23 mouse cellular contexts compared by ENCODE assay signal in genomic region chr13:41701829-41702231, GRCm38 (mm10).
DNase-seq lines count a peak whose midpoint lies in the region; ATAC-seq and TF ChIP-seq lines count a peak whose summit lies in the region.
"Had no signal": no experiment of that assay in that cellular context is flagged by ENCODE, and none has a peak within 500 bp of the region (broad histone marks: within the 10 kb centered on the region; RNA-seq: fewer than 3 reads in every experiment).

No protein-coding gene starts in this region.

- intact Hi-C loops in heart, postnatal 10 days (cut with DNase I) = loop anchor here (5.0 kb wide), 1 partner anchor 40 kb away; no protein-coding TSS in a partner anchor

- 75% methylated on average over 8 of the region's 8 CpGs for WGBS in cerebellum, adult 2 months
- WGBS in heart, embryonic 16.5 days = 82% methylated on average over 8 of the region's 8 CpGs
- WGBS in forebrain, embryonic 16.5 days = 22% methylated on average over 8 of the region's 8 CpGs

- no peaks in the 10 kb centered on the region for H3K9me3 ChIP-seq in heart, embryonic 16.5 days (replicated peaks; ENCODE audit: control insufficient read depth, low read length)
- H3K9me3 ChIP-seq in forebrain, embryonic 16.5 days (ENCODE audit: control insufficient read depth, low read length) = no peaks in the 10 kb centered on the region
- H3K9me3 ChIP-seq: embryonic facial prominence, embryonic 13.5 days; G1E; heart, embryonic 12.5 days; hindbrain, embryonic 12.5 days had no signal

- H3K9ac ChIP-seq in heart, embryonic 16.5 days (ENCODE audit: low read length) = no peak overlapping the region
- no peak overlapping the region for H3K9ac ChIP-seq in forebrain, embryonic 16.5 days (replicated peaks; ENCODE audit: low read depth, low read length)
- H3K9ac ChIP-seq: embryonic facial prominence, embryonic 13.5 days; heart, embryonic 12.5 days; hindbrain, embryonic 12.5 days had no signal

- H3K27me3 ChIP-seq in cerebellum, adult 2 months (ENCODE audit: control insufficient read depth, insufficient read depth, low read length) = no peaks in the 10 kb centered on the region
- H3K27me3 ChIP-seq in heart, embryonic 16.5 days (ENCODE audit: control insufficient read depth, insufficient read depth, low read length) = no peaks in the 10 kb centered on the region
- no peaks in the 10 kb centered on the region for H3K27me3 ChIP-seq in forebrain, embryonic 16.5 days (replicated peaks; ENCODE audit: control insufficient read depth, insufficient read depth, low read length)
- H3K27me3 ChIP-seq: embryonic facial prominence, embryonic 13.5 days; heart, embryonic 12.5 days; hindbrain, embryonic 12.5 days had no signal

- H3K4me2 ChIP-seq in heart, embryonic 16.5 days (ENCODE audit: low read depth, low read length) = no peak overlapping the region
- no peak overlapping the region for H3K4me2 ChIP-seq in forebrain, embryonic 16.5 days (ENCODE audit: low read length)
- H3K4me2 ChIP-seq: embryonic facial prominence, embryonic 13.5 days; heart, embryonic 12.5 days; hindbrain, embryonic 12.5 days had no signal

- TF ChIP-seq POLR2A in cerebellum, adult 2 months (IDR thresholded peaks at IDR 0.05; ENCODE audit: borderline replicate concordance, insufficient read depth, low read length) = no peak
- no peak for TF ChIP-seq POLR2A in brain, embryonic 14.5 days (IDR thresholded peaks at IDR 0.05; ENCODE audit: borderline replicate concordance, extremely low read depth, insufficient read depth, insufficient read length, poor library complexity, severe bottlenecking)

- no peak overlapping the region for H3K27ac ChIP-seq in cerebellum, adult 2 months (ENCODE audit: insufficient read depth, low read length)
- peak overlapping the region; percentile 12; the same call in 1 of the 2 replicates for H3K27ac ChIP-seq in heart, embryonic 16.5 days (ENCODE audit: low read length)
- no peak overlapping the region for H3K27ac ChIP-seq in forebrain, embryonic 16.5 days (ENCODE audit: low read length)
- H3K27ac ChIP-seq: embryonic facial prominence, embryonic 13.5 days; hindbrain, embryonic 12.5 days had no signal

- no peak for ATAC-seq in heart, embryonic 16.5 days (replicated peaks; ENCODE audit: extremely low read depth, insufficient read depth, low FRiP score)
- ATAC-seq in forebrain, embryonic 16.5 days = peak; percentile 81
- ATAC-seq: CD4-positive, CD25-positive, alpha-beta regulatory T cell, adult 4 months; hindbrain, embryonic 16.5 days; inflammation-experienced regulatory T-cells, adult 6 months; intestine, postnatal 0 days had no signal

- no peak overlapping the region for H3K4me3 ChIP-seq in cerebellum, adult 2 months (replicated peaks; ENCODE audit: insufficient read depth, low read depth, low read length)
- H3K4me3 ChIP-seq in heart, embryonic 16.5 days (ENCODE audit: low read length) = no peak overlapping the region
- H3K4me3 ChIP-seq in forebrain, embryonic 16.5 days (replicated peaks; ENCODE audit: low read length) = no peak overlapping the region
- H3K4me3 ChIP-seq: embryonic facial prominence, embryonic 13.5 days; heart, embryonic 12.5 days; hindbrain, embryonic 12.5 days had no signal

- H3K4me1 ChIP-seq in cerebellum, adult 2 months (ENCODE audit: control insufficient read depth, insufficient read depth, low read length) = no peaks in the 10 kb centered on the region
- peaks cover 23% of the 10 kb centered on the region for H3K4me1 ChIP-seq in heart, embryonic 16.5 days (ENCODE audit: control insufficient read depth, insufficient read depth, low read length)
- H3K4me1 ChIP-seq in forebrain, embryonic 16.5 days (replicated peaks; ENCODE audit: control insufficient read depth, insufficient read depth, low read length) = no peaks in the 10 kb centered on the region
- H3K4me1 ChIP-seq: hindbrain, embryonic 12.5 days had no signal

- no peak for TF ChIP-seq CTCF in cerebellum, adult 2 months (IDR thresholded peaks at IDR 0.05; ENCODE audit: borderline replicate concordance, insufficient read depth, low read depth, low read length)
- no peak for TF ChIP-seq CTCF in brain, embryonic 14.5 days (IDR thresholded peaks at IDR 0.05; ENCODE audit: borderline replicate concordance, extremely low read depth, insufficient read depth, insufficient read length)

- H3K36me3 ChIP-seq in heart, embryonic 16.5 days (ENCODE audit: control insufficient read depth, insufficient read depth) = no peaks in the 10 kb centered on the region
- no peaks in the 10 kb centered on the region for H3K36me3 ChIP-seq in forebrain, embryonic 16.5 days (ENCODE audit: control insufficient read depth, insufficient read depth)
- H3K36me3 ChIP-seq: embryonic facial prominence, embryonic 13.5 days; G1E; heart, embryonic 12.5 days; hindbrain, embryonic 12.5 days had no signal

- DNase-seq in cerebellum, adult 9-10 months = peak; percentile 4
- no peak for DNase-seq in cerebellum, adult 2 months
- no peak for DNase-seq in heart, postnatal 10 days
- peak; percentile 88 for DNase-seq in brain, embryonic 14.5 days (ENCODE audit: low read depth)
- DNase-seq in thymus, postnatal 25 days = no peak
- DNase-seq: adrenal gland, adult 8-10 months; adrenal gland, postnatal 36 days; B cell, adult 2 months; cerebellum, adult 11 months; cerebellum, adult 9-11 months; cerebellum, postnatal 36 days; gastrocnemius, postnatal 10 days; heart, postnatal 4 days had no signal

Comparison
In these comparisons a context has a peak if more than half of its experiments do, and no peak if none do; other contexts are left out.
1. DNase-seq: peak in cerebellum, adult 9-10 months (single experiment) and brain, embryonic 14.5 days (single experiment); none in cerebellum, adult 2 months (0 of 2), heart, postnatal 10 days (0 of 2) and thymus, postnatal 25 days (single experiment).